Mouse (Mus musculus) left cerebral cortex, adult 2 months (tissue): ENCODE measurements at regions not wholly inside any gene's neighbourhood (a gene's known extent, or its start where the extent isn't known, plus 50 kb on each side); places are given as distances from the start of the nearest gene placed in this dataset.

ENCODE experiments used
- DNase-seq, 2 experiments: peaks; one replicate each; pipeline ENCODE4 v3.0.0; 2021 to 2022; ENCODE audit warnings: low spot score in 2 of 2, mixed read lengths in 1 of 2; ENCODE audit errors: extremely low spot score in 1 of 2
- H3K27ac ChIP-seq: fragments of 200-600 bp; 2 replicates; pipeline ENCODE4 v1.8.1; 2022
- H3K4me3 ChIP-seq: fragments of 200-600 bp; 2 replicates; pipeline ENCODE4 v1.8.1; 2022
- CTCF ChIP-seq: fragments of 200-600 bp; IDR thresholded peaks from 2 replicates; pipeline ENCODE4 v1.8.1; 2022; ENCODE audit warnings: antibody characterized with exemption, mild to moderate bottlenecking, moderate library complexity
- intact Hi-C: fragments of 180-260 bp; cut with DNase I; formaldehyde crosslinking; loops from one replicate; pipeline ENCODE4 v1.15.1; 2025

GRCm38 (mm10) chr3:52516691-52517090 lies 248.6 kb downstream of the Foxo1 start:
- TF ChIP-seq CTCF = no peak
- intact Hi-C loops = no loop called here
- no peak for DNase-seq
- no peak overlapping the region for H3K4me3 ChIP-seq
- no peak overlapping the region for H3K27ac ChIP-seq

GRCm38 (mm10) chr3:52512761-52513160 lies 244.6 kb downstream of the Foxo1 start:
- intact Hi-C loops = no loop called here
- no peak for TF ChIP-seq CTCF
- Histone ChIP-seq H3K27ac (no peak overlapping the region), H3K4me3 (no peak overlapping the region)
- DNase-seq = no peak

- no peak for DNase-seq
- no peak overlapping the region for H3K4me3 ChIP-seq
- intact Hi-C loops = loop anchor here (1.0 to 2.0 kb wide), 3 partner anchors 63 to 243 kb away; partner anchors contain the start of gene Foxo1
- no peak for TF ChIP-seq CTCF
- 0 out of 2 replicates have a peak overlapping the region, but pooled peaks have one; percentile 13 for H3K27ac ChIP-seq
Measured at GRCm38 (mm10) chr3:52511549-52511948, 243.4 kb downstream of the Foxo1 start.

- Histone ChIP-seq H3K4me3 (peak overlapping the region; percentile 38), H3K27ac (peak overlapping the region; percentile 51)
- DNase-seq = no peak
- no peak for TF ChIP-seq CTCF
- intact Hi-C loops = loop anchor here (1.0 to 2.0 kb wide), 4 partner anchors 64 to 242 kb away; partner anchors contain the start of gene Foxo1
Measured at GRCm38 (mm10) chr3:52510831-52511230, 242.7 kb downstream of the Foxo1 start.

GRCm38 (mm10) chr3:52510088-52510765 lies 242.1 kb downstream of the Foxo1 start:
- intact Hi-C loops = loop anchor here (1.0 to 2.0 kb wide), 3 partner anchors 65 to 241 kb away; partner anchors contain the start of gene Foxo1
- no peak; the same call in 1 of the 2 replicates for TF ChIP-seq CTCF
- peak; percentile 47 to 62 for DNase-seq
- Histone ChIP-seq H3K4me3 (peak overlapping the region; percentile 38), H3K27ac (peak overlapping the region; percentile 51)

GRCm38 (mm10) chr3:52503925-52504324 lies 235.8 kb downstream of the Foxo1 start:
- no peak for TF ChIP-seq CTCF
- H3K4me3 ChIP-seq = no peak overlapping the region
- intact Hi-C loops = no loop called here
- no peak overlapping the region for H3K27ac ChIP-seq
- peak; percentile 60 to 67 for DNase-seq

GRCm38 (mm10) chr3:52502223-52502622 lies 234.1 kb downstream of the Foxo1 start:
- TF ChIP-seq CTCF = no peak
- no peak overlapping the region for H3K27ac ChIP-seq
- intact Hi-C loops = no loop called here
- no peak overlapping the region for H3K4me3 ChIP-seq
- DNase-seq = no peak

- intact Hi-C loops = no loop called here
- no peak overlapping the region for H3K27ac ChIP-seq
- no peak overlapping the region for H3K4me3 ChIP-seq
- DNase-seq = no peak
- no peak for TF ChIP-seq CTCF
Measured at GRCm38 (mm10) chr3:52501614-52502013, 233.5 kb downstream of the Foxo1 start.

GRCm38 (mm10) chr3:52500026-52500425 lies 231.9 kb downstream of the Foxo1 start:
- no peak overlapping the region for H3K4me3 ChIP-seq
- H3K27ac ChIP-seq = no peak overlapping the region
- intact Hi-C loops = no loop called here
- no peak for TF ChIP-seq CTCF
- no peak for DNase-seq

GRCm38 (mm10) chr3:52499581-52499980 lies 231.4 kb downstream of the Foxo1 start:
- no peak overlapping the region for H3K27ac ChIP-seq
- no peak for TF ChIP-seq CTCF
- H3K4me3 ChIP-seq = no peak overlapping the region
- intact Hi-C loops = no loop called here
- DNase-seq = no peak

GRCm38 (mm10) chr3:52498506-52499228 lies 230.5 kb downstream of the Foxo1 start:
- TF ChIP-seq CTCF = no peak
- intact Hi-C loops = no loop called here
- H3K27ac ChIP-seq = no peak overlapping the region
- no peak for DNase-seq
- H3K4me3 ChIP-seq = no peak overlapping the region

- Histone ChIP-seq H3K27ac (no peak overlapping the region), H3K4me3 (no peak overlapping the region)
- no peak for DNase-seq
- intact Hi-C loops = no loop called here
- no peak for TF ChIP-seq CTCF
Measured at GRCm38 (mm10) chr3:52496965-52497364, 228.8 kb downstream of the Foxo1 start.

GRCm38 (mm10) chr3:52495401-52495800 lies 227.3 kb downstream of the Foxo1 start:
- no peak for DNase-seq
- intact Hi-C loops = no loop called here
- no peak overlapping the region for H3K4me3 ChIP-seq
- TF ChIP-seq CTCF = no peak
- no peak overlapping the region for H3K27ac ChIP-seq
